Mouse (Mus musculus): ENCODE data around the gene Dll4.

Dll4 gene

DNA sequence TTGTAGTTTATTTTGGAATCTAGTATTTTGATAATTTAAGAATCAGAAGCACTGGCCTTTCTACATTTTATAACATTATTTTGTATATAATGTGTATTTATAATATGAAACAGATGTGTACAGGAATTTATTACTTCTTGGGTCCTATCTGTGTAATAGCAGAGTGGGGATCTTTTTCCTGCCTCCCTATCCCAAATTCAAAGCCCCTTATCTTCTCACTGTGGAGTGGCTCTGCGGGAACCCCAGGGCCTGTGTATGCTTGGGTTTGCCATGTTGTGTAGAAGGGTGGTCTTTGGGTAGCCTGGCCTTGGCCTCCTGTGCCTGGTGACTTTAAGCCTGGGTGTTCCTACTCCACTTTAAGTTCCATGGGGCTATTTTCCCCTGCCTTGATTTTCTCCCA is 10.0 kb downstream of the Dll4 start:
- DNase-seq (ENCODE audit: low spot score) = no peak

DNA sequence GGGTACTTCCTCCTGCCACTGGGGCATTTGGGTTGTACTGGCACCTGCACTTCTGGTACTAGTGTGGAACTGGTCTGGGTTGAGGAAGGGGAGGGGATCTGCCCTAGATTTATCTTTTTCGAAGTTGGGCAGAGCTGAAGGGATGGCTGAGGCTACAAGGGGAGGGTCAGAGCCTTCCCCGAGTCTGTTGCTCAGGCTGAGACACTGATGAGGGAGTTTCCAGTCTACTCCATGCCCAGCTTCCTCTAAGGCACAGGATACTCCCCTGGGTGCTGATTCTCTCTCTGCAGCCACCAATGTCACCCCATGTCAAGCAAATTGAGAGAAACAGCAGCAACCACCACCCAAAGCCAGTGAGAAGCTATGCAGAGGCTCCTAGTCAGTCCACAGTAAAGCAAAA is 10.4 kb downstream of the Dll4 start:
- no peak for DNase-seq (ENCODE audit: low spot score)

DNA sequence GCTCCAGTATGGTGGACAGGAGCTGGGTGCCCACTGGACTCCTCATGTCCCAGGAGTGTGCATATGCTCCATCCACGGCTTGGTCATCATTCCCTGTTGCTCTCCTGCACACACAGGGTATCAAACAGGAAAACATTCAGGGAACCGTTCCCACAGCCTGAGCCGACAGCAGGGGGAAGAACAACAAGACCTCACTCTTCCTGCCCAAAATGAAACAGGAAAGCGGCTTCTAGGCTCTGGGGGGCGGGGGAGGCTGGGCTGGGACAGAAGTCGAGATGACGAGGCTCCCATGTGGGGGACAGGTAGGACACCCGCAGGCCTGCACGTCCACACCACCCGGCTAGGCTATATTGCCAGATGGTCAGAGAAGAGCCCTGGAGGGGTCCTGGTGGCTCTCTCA is 10.9 kb downstream of the Dll4 start:
- no peak for DNase-seq (ENCODE audit: low spot score)

DNA sequence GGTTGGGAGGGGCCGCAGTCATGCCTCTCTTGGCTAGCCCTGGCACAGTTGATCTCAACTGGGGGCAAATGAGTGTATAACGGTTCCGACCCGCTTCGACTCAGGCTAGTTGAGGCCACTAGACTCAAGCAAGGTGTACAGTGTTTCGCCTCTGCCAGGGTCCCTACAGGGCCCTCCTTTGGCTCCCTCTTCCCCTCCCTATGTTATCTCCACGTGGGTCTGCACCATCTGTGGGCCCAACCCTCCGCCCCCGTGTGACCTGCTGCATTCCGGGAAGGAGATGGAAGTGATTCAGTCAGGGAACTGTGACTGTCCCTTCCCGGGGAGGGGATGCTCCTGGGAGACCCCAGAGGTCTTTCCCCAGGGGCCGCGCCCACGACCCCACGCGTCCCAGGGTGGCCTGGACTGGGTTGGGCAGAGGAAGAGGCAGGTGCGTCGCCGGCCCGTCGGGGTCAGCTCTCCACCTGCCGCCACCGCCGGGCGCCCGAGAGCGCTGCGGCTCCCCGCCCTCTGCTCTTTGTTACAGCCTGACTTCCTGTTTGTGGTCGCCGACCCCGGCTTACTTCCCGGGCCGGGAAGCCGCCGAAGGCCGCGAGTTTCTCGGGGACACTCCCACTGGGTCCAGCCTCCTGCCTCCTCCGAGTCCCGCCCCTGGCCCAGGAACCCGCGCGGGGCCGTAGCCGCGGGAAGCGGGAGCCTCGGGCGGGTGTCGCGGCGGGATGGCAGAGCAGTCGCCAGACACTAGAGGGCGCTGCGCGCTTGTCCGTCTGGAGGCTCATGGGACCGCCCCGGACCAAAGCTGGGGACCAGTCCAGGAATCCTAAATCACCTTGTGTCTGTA is 12.1 kb downstream of the Dll4 start:
- DNase-seq (ENCODE audit: low spot score) = peak; percentile 90

DNA sequence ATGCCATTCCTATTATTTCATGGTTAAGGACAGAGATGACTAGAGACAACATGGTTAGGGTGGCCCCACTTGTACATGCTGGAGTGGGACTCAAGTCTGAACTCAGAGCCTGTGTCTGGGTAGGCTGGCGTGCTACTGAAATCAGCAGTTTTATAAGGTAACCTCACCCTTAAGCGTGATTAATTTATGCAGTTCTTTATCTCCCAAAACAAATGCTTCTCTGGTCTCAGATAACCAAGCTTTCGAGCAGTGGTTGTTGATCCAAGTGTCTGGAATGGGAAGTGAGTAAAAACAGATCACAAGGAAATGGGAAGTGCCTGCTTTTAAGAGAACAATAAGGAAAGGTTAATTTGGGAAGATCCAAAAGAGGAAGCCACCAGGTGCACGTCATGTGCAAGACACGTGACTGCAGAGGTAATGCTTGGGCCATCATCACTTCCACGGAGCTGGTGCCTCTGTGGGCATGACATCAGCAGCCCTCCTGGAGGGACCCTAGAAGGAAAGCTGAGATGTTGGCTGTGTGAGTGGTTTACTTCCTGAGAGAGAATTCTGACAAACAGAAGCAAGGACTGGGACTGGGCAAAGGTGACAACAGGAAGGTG is 19.1 kb downstream of the Dll4 start:
- no peak for DNase-seq (ENCODE audit: low spot score)

DNA sequence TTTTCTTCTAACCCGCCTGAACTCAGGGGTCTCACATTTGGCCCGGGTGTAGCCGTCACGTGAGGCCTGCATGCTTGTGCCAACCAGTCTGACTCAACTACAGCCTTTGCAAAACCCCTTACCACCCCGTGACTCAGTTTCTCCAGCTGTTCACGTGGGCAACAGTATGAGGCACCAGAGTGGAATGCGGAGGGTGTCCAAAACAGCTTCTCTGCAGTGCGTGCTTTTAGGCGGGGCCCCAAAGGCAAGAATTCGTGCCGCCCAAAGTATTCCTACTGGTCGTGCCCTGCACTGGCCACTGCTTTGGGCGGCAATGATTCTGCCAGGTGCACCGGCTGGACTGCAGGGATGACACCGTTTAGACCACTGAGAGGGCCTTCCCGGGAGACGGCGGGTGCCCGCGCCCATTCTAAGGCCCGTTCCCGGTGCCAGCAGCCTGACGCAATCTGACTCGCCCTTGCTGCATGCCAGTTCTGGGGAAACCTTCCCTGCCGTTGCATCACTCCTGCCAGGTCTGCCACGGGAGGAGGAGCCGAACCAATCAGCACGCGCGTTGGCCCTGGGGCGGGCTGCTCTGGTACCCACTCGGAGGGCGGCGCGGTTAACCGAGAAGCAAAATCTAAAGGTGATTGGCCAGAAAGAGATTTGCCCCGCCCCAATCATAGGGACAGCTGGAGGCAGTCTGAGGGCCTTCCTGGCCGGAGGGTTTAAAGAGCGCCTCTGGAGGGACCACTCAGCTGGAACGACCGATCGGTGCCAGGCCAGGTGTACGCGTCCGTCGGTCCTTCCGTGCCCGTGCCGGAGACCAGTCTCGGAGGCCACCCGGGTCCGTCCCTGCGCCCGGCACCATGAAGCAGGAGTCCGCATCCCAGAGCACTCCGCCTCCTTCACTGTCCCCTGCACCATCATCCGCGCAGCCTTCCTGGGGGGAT is 25.2 kb downstream of the Dll4 start, which contains the start of gene Chac1:
Gene Chac1, plus strand, starts transcription at position 675 of the 932 bp plus-strand sequence.
- DNase-seq (ENCODE audit: low spot score) = peak; percentile 87

DNA sequence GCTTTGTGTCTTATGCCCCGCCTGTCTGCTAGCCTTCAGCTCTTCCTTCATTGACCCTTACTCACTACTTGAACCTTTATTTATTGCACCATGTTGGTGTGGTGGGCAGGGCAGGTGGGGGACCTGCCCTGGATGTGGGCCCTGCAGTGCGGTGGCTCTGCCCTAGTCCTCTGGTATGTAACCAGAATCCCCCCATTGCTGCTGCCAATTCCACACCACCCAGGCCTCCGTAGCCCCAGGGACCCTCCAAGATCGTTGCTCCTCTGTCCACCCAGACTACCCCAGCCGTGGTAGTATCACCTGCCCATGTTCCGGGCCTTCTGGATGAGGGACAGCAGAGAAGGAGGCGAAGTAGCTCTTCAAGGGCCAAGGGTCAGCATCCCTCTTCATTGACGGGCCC is 28.1 kb downstream of the Dll4 start:
- no peak for DNase-seq (ENCODE audit: low spot score)

DNA sequence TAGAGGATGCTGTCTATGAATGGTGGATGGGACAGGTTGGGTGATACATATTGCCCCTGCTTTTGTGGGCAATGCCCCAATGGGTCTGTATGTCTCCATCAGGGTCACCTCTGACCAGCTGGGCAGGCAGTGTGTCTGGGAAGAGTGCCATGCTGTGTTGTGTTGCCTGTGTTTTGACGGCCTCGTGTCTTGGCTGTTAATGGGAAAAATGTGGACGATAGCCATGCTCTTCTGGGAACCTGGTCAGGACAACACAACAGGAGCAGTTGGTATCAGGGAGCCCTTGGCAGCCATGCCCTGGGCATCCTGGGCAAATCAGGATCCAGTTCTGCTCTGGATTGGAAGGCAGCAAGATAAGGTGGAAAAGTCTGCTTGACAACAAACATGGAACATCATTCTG is 29.5 kb downstream of the Dll4 start:
- DNase-seq (ENCODE audit: low spot score) = peak; percentile 30

DNA sequence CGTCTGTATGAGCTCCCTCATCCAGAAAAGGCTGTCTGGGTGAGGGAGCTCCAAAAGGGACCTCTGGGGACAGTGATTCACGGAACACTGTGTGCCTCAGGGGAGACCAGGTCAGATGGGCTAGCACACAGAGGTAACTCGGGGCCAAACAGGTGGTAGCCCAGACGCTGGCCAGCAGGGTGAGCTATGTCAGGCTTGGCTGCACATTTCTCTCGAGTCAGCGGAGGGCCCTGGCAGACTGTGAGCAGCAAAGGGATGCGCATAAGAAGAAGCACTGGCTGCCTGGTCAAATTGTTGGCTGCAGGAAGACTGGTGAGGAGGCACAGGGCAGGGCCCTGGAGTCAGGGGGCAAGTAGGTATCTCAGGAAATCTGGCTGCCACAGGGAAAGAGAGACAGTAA is 30.1 kb downstream of the Dll4 start:
- no peak for DNase-seq (ENCODE audit: low spot score)

DNA sequence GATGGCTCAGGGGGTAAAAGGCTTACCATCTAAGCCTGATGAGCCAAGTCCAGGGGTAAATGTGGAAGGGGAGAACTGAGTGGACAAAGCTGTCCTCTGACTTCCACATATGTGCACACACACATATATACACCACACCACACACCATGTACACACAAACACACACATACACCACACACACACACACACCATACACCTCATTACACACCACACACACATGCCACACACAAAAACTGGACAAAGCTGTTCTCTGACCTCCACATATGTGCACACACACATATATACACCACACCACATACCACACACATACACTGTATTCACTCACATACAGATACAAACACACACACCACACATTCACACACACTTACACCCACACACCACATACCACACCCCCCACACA is 30.7 kb downstream of the Dll4 start:
- no peak for DNase-seq (ENCODE audit: low spot score)

DNA sequence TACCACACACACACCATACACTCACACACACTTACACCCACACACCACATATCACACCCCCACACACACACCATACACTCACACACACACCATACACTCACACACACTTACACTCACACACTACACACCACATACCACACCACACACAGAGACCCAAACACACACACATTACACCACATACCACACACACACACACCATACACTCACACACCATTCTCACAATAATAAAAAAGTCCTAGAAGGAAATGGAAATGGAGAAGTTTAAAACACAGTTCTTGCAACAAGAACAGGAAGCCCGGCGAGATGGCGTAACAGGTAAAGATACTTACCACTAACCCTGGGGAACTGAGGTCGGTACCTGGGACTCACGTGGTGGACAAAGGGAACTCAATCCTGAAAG is 31.2 kb downstream of the Dll4 start:
- DNase-seq (ENCODE audit: low spot score) = no peak

DNA sequence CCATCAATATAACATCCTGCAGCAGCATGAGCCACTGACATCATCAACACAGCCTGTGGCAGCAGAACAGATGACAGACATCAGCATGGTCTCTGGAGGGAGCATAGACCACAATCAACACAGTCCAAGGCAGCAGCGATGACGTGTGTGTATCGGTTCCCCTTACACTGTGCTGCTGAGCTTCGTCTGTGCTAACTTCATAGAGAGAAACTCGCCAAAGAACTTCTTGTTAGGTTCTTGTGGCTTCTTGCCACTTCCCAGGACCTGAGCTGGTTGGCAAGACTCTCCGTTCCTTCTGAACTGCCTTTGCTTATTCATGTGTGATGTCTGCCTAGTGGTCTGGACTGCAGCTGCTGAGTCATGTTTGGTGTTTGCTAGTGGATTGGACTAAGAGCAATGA is 32.7 kb downstream of the Dll4 start:
- no peak for DNase-seq (ENCODE audit: low spot score)

DNA sequence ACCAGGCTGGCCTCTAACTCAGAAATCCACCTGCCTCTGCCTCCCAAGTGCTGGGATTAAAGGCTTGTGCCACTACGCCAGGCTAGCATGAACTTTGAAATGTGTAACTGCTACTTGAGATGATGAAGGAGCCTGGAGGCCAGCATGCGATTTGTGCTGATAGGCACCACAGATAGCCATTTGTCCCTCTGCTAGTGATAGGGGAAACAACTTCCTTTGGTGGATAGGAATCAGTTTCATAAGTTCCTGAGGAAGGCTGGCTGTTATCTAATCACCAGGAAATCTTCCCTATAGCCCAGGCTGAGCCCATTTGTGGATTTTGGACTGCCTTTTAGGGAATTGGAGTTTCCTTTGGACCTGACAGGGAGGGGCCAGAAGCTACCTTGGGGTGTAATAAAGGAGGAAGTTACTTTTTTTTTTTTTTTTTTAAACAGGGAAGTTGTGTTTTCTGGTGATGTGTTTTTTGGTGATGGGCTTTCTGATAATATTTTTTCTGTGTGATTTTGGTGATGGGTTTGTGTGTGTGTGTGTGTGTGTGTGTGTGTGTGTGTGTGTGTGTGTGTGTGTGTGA is 34.2 kb downstream of the Dll4 start:
- no peak for DNase-seq (ENCODE audit: low spot score)

DNA sequence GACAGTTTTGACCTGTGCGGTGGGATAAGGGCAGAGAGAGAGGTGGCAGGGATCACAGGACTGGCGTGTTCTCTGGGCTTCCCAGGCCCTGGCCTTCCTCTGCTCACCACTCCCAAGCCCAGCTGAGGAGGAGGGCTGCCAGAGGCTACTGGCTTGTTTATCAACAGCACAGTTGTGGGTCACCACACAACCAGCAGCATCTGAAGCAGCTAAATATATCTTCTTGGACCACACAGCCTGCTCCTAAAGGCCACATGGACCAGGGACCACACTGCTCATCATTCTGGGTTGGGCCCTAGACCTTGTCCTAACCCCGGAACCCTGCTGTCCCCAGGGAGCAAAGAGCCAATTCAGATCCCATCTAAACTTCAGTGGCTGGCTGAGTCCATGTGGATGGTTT is 39.4 kb downstream of the Dll4 start:
- no peak for DNase-seq (ENCODE audit: low spot score)

DNA sequence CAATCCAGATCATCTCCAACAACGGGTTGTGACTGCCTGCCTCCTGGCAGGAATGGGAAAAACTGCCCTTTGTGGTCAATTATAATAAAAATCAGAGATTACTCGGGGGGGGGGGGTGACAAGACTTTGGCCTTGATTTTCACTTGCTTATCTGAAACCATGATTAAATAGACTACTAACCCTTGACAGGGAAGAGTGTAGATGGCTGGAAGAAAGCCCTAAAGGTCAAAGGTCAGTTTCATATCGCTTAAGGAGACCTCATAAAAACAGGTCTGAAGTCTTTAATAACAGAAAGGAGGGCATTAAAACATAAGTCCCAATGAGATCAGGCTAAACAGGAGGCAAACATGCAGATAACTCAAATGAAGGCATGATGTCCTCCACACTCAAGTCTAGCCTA is 41.8 kb downstream of the Dll4 start:
- DNase-seq (ENCODE audit: low spot score) = no peak

DNA sequence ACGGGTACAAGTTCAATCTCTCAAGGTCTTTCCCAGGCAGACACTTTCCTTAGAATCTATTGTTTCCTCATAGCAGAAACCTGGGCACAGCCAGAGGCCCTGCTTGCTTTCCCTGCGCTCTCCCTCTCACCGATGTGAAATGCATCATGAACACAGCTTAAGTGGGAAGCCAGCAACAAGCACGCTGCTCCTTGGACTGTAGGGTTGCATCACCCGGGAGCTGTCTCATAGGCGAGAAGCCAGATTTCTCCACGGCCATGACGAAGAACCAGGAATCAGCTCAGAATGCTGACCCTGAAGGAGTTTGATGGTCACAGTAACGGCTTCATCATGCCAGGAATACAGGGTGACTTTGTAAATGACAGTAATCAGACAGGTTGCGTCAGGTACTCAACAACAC is 44.5 kb downstream of the Dll4 start:
- peak; percentile 23 for DNase-seq (ENCODE audit: low spot score)

DNA sequence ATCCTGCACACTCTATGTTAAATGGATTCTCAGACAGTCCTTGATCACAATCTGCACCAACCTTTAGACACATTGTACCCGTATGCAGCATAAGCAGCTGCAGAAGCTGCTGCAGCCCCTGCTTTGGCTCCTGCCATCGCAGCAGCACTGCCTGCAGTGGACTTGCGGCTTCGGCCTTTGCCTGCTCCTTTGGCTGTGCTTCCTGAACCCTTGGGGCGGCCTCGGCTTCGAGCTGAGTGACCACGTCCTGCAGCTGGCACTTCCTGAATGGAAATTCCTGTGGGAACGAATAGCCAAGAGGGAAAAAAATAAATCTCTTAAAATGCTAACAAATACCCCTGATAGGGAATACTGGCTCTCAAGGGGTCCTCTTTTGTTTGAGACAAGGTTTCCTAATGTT is 51.7 kb downstream of the Dll4 start:
- no peak for DNase-seq (ENCODE audit: low spot score)

DNA sequence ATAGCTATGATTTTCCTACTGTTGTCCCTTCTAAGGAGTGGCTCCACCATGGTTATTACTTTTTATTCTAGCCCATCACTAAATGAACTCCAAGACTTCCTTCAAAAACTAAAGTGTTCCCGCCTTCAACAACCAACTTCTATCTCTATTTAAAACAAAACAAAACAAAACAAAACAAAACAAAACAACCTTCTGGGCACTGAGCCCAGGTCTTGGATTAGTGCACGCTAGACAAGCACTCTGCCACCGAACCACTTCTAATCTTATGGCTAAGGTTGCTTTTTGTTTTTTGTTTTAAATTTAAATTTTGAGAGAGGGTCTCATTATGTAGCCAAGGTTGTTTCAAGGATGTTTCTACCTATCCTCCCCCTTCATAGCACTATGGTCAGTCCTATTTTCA is 52.2 kb downstream of the Dll4 start:
- DNase-seq (ENCODE audit: low spot score) = no peak

DNA sequence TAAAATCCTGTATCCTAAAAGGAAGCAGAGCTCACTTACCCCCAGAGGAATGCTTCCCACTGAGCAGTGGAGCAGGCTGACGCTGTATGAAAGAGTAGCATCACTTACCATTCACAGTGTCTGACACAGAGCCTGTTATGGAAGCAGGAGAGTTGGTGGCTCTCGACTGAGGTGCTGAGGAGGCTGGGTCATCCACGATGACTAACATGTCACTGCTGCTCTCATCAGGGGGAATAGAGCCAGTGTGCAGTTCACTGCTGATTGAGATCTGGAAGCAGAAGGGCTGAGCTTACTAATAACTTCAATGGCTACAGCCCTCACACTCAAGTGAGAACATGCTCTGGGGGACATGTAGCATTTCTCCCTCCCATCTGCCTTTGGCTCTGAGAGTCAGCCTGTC is 53.9 kb downstream of the Dll4 start:
- DNase-seq (ENCODE audit: low spot score) = no peak

All from ovary, postnatal 36 days (tissue).